Mouse (Mus musculus) liver, adult 2 months (tissue): ENCODE data around the gene Hist1h3b.

Source experiments
- CTCF ChIP-seq: fragments of 200-500 bp; IDR thresholded peaks from 2 replicates; pipeline ENCODE4 v1.5.1; 2011; ENCODE audit warnings: low read depth, low read length, control low read depth
- POLR2A ChIP-seq: fragments of 200-500 bp; IDR thresholded peaks from 2 replicates; pipeline ENCODE4 v1.6.1; 2011; ENCODE audit warnings: low read length, control low read depth; ENCODE audit not compliant: insufficient read depth; ENCODE audit errors: extremely low read depth

DNA sequence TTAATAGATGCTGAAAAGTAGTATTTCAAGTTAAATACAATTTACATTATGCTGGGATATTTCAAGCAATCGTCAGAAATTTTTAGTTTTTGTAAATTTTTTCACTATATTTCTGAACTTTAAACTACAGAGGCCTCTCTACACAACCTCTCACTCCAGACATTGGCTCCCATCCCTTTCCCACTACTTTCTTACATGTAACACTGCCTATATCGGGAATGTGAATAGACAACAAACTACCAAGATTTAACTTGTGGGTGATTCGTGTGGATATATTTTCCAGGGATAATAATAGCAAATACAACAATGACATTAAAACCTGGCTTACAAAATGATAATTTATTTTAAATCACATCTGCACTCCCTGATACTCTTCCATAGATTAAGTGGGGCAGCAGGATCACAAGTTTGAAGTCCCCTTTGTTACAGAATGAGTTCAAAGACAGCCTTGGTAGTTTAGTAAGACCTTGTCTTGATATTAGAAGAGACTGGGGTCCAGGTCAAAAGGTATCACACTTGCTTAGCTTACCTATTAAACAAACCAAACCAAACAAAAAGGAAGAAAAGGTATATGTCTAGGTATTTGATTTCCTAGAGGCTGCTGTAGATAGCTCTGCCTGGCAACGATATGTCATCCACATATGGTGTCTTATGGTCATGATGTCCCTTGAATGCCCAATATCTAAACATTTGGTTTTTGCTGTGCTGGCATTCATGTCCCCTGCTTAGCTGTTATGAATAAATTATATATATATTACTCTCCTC is 1.4 kb downstream of the Hist1h3b start:
- TF ChIP-seq POLR2A, result no peak
- TF ChIP-seq CTCF, result no peak
